Mouse (Mus musculus) ES-E14 (cell line): ENCODE measurements around the gene Adar.

ENCODE experiments used
- HCFC1 ChIP-seq: IDR thresholded peaks from 2 replicates; pipeline ENCODE4 v1.6.1; 2012; ENCODE audit warnings: low read length, inconsistent platforms, borderline replicate concordance; ENCODE audit not compliant: insufficient read depth
- MAFK ChIP-seq: IDR thresholded peaks from 2 replicates; pipeline ENCODE4 v1.6.1; 2014; ENCODE audit warnings: mild to moderate bottlenecking, low read depth, low read length, inconsistent platforms; ENCODE audit not compliant: insufficient read depth

GRCm38 (mm10) chr3:89723400-89724084, 8.7 kb downstream of the Adar start:
- TF ChIP-seq HCFC1: no peak
- TF ChIP-seq MAFK: no peak
